Mouse (Mus musculus): ENCODE data around the gene Rprm.

Rprm gene

GRCm38 (mm10) chr2:54085430-54086087 is at the start of gene Rprm:
Rprm (minus strand) TSS chr2:54085552.
- DNase-seq: peak; percentile 45

GRCm38 (mm10) chr2:54119305-54119704 is 34.0 kb upstream of the Rprm start:
- no peak for DNase-seq

GRCm38 (mm10) chr2:54118881-54119280 is 33.5 kb upstream of the Rprm start:
- no peak for DNase-seq

DNA sequence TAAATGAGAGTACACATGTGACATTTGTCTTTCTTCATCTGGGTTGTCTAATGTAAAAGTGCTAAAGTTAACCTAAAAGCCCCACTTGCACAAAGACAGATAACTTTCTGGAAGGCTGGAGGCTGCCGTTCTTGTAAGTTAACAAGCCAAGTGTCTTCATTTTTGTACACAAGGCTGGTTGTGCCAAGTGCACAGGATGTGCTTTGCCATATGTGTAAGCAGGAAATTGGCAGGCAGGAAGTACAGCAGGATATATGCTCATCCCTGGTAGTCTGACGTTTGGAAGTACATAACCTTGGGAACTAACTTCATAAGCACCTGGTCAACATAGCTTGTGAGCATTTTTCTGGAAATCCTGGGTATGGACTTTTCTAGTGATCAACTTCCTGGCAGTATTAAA is 25.9 kb upstream of the Rprm start:
- DNase-seq: no peak

DNA sequence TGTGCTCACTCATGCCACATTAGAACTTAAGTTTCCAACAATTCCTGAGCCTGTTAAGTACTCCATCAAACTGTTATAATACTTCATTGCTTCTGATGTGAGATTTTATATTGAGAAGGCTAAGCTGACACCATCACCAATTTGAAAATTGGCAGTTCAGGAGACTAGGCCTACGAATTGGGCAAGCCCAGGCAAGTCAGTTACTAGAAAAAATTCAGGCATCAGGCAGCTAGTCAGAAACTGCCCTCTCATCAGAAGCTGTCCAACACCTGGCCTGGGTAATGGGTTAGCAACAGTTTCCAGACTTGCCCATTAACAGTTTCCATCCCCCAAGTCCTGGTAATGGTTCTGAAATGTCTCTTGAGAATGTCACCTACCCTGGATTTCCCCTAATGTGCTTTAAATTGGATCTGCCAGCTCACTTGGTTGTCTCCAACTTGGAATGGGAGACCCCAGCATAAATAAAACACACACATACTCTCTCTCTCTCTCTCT is 20.9 kb upstream of the Rprm start:
- DNase-seq: no peak

- no peak for DNase-seq
These were observed 14.6 kb upstream of the Rprm start for GRCm38 (mm10) chr2:54099939-54100338.

DNA sequence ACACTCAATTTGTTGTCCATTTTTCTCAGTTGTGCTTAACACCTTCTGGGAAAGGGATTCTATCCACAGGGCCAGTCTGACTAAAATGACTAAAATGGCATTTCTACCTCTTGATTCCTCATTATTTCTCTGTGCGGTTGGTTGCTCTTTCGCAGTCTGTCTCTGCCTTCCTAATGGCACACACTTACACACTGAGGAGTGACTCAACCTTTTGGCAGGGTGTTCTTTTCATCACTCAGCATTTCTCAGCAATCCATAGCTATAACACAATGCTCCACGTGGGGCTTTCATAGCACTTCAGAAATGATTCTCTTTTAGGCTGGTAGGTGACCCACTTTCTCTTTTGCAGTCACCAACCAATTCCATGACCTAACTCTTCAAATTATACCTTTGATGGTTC is 7.3 kb upstream of the Rprm start:
- no peak for DNase-seq

DNA sequence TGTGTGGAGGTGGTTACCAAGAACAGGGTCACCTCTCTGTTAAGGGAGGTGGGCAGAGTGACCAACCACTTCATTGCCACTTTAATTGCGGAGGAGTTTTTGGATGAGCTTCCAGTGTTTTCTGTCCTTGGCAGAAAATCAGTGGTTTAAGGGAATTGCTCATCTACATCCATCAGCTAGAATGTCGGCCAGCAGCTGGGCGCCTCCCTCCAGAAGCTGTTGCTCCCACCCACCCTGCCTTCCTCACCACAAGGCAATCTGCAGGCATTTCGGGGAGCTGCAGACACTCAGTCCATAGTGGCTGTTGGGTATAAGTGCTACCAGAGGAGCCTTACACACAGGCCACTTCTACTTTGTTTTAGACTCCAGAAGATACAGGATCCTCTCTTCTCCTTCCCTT is 902 bp upstream of the Rprm start:
- no peak for DNase-seq

- DNase-seq: no peak
These were observed 469 bp downstream of the Rprm start for GRCm38 (mm10) chr2:54084737-54085429.

DNA sequence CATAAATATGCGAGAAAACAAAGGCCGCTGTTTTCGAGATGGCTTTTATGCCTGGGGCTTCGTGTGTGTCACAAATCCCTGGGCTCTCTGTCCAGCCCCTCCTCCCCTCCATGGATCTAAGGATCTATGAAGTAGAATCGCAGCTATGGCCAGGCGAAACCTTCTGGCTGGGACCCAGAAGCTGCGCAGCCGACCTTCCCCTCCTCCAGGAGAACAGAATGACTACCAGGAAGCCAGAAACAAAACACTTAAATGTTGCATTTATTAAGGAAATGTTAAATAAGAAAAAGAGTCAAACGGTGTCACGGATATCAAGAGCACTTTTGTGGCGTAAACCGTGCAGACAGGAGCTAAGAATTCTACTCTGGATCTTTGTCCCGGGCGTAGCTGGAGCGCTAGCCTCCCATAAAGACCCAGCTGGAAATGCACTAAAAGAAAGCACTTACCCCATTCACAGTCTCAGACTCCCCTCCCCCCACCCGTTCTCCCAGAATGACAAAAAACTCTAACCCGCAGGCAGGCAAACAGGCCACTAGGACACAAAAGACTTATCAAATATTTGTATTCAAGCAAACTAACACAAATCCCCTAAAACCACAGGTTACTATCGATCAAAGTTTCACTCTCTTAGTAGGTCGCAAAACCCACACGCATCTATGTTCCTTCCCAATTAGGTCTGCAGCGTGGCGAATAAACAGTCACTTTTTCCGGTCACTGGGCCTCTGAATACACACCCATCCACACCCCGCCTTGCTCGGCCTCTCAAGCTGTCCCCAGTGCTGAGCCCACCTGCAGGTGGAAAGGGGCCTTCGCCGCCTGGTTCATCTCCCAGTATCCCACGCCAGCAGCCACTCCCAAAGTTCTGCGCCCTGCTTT is 1.3 kb downstream of the Rprm start:
- DNase-seq: no peak

DNA sequence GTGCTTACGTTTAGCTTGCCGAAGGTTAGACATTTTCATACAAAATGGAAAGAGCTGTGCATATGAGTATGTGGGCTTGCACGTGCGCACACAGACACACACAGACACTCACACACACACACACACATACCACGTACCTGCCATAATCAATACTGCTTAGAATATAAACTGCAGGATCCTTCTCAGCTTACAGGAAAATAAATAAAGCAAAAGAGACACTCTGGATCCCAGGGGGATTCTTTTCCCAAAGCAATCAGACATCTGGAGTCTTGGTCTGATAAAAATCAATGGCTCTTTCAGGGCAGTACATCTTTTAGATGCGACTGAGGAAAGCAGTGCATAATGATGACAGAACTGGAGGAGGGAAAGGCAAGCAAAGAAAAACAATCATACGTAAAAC is 6.4 kb downstream of the Rprm start:
- no peak for DNase-seq

DNA sequence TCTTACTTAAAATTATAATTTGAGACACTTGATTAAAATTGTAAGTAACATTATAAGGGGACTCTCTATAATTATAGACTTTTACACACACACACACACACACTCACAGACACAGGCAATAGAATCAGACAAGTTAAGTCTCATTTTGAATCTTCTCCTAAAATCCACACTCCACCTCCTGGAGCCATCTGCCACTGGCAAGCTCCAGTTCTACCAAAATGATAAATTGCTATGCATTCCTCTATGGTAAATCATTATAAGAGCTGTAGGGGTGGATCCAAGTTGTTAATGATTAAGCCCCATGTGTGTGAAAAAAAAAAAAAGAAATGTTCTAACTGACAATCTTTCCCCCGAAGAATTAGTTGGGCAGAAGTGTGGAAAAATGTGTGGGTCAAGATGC is 13.8 kb downstream of the Rprm start:
- no peak for DNase-seq

GRCm38 (mm10) chr2:54062421-54062820 is 22.9 kb downstream of the Rprm start:
- DNase-seq: no peak

- DNase-seq: no peak
These were observed 24.3 kb downstream of the Rprm start for GRCm38 (mm10) chr2:54061039-54061438.
